Mouse (Mus musculus) urinary bladder, postnatal 14 days (tissue): ENCODE measurements around the gene Ube2n.

Experiments
- DNase-seq: peaks from one replicate; pipeline ENCODE4 v3.0.0; 2021; ENCODE audit warnings: low spot score

The Ube2n gene

GRCm38 (mm10) chr10:95560394-95560983, 45.5 kb downstream of the Ube2n start:
- no peak for DNase-seq

GRCm38 (mm10) chr10:95561616-95562015, 46.7 kb downstream of the Ube2n start:
- DNase-seq: no peak

GRCm38 (mm10) chr10:95562395-95562794, 47.5 kb downstream of the Ube2n start:
- no peak for DNase-seq

GRCm38 (mm10) chr10:95562859-95563841, 48.2 kb downstream of the Ube2n start:
- DNase-seq: peak; percentile 44

GRCm38 (mm10) chr10:95563851-95564845, 49.2 kb downstream of the Ube2n start, which contains the start of gene Nudt4:
Gene Nudt4 (minus strand): TSS chr10:95564146.
- peak; percentile 87 for DNase-seq

GRCm38 (mm10) chr10:95565156-95565854, 50.4 kb downstream of the Ube2n start:
- peak; percentile 37 for DNase-seq

GRCm38 (mm10) chr10:95566786-95567185, 51.8 kb downstream of the Ube2n start:
- DNase-seq: no peak

- DNase-seq: no peak
Observed at GRCm38 (mm10) chr10:95567550-95567949, 52.6 kb downstream of the Ube2n start.

- DNase-seq: no peak
Observed at GRCm38 (mm10) chr10:95568016-95568415, 53.1 kb downstream of the Ube2n start.

GRCm38 (mm10) chr10:95569441-95569840, 54.5 kb downstream of the Ube2n start:
- no peak for DNase-seq

GRCm38 (mm10) chr10:95574994-95575393, 60.0 kb downstream of the Ube2n start:
- no peak for DNase-seq

GRCm38 (mm10) chr10:95575839-95576380, 61.0 kb downstream of the Ube2n start:
- DNase-seq: no peak

- peak; percentile 16 for DNase-seq
Observed at GRCm38 (mm10) chr10:95576876-95577566, 62.1 kb downstream of the Ube2n start.

- no peak for DNase-seq
Observed at GRCm38 (mm10) chr10:95577567-95577950, 62.6 kb downstream of the Ube2n start.

GRCm38 (mm10) chr10:95585554-95585953, 70.6 kb downstream of the Ube2n start:
- no peak for DNase-seq

GRCm38 (mm10) chr10:95587509-95588220, 72.7 kb downstream of the Ube2n start:
- DNase-seq: no peak

GRCm38 (mm10) chr10:95589196-95589595, 74.3 kb downstream of the Ube2n start:
- DNase-seq: no peak

- no peak for DNase-seq
Observed at GRCm38 (mm10) chr10:95590196-95590595, 75.3 kb downstream of the Ube2n start.

GRCm38 (mm10) chr10:95591257-95591656, 76.3 kb downstream of the Ube2n start:
- DNase-seq: no peak

- DNase-seq: no peak
Observed at GRCm38 (mm10) chr10:95594414-95594813, 79.5 kb downstream of the Ube2n start.
